14 mouse cellular contexts compared by ENCODE assay signal in the genomic region with DNA sequence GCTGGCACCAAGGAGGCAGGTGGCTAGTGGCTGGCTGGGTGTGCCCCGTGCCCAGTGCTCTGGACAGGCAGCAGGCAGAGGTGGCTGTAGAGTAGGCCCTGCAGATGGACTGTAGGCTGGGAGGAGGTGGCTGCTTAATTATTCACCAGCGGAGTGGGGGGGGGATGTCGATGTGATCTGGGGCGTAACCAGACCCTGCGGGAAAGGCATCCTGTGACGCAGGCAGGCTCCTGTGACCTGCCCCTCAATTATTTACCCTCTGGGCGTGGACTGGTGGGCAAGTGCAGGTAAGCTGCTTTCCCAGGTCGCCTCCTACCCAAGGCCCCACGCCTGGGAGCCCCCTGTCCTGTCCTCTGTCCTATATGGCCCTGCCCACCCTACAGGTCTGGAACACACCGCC. TPM values are rescaled to one million over a fixed set of nuclear protein-coding genes. Genes with fewer than 3 reads are reported as not detected.
DNase-seq lines count a peak whose midpoint lies in the region; ATAC-seq and TF ChIP-seq lines count a peak whose summit lies in the region.
"Had no signal": no experiment of that assay in that cellular context is flagged by ENCODE, and none has a peak within 500 bp of the region (broad histone marks: within the 10 kb centered on the region; RNA-seq: fewer than 3 reads in every experiment).

Gene Baiap2l2 (minus strand): TSS at position 139 of the 400 bp plus-strand sequence.

- 0 out of 2 replicates have a peak, but pooled peaks cover 20% of the 10 kb centered on the region for H3K36me3 ChIP-seq in lung, embryonic 14.5 days (ENCODE audit: insufficient read depth)
- H3K36me3 ChIP-seq in kidney, adult 2 months (ENCODE audit: control insufficient read depth, insufficient read depth, low read length): no peaks in the 10 kb centered on the region
- no peaks in the 10 kb centered on the region for H3K36me3 ChIP-seq in stomach, embryonic 15.5 days
- H3K36me3 ChIP-seq in hindbrain, embryonic 11.5 days (ENCODE audit: control insufficient read depth, insufficient read depth, low read length): no peaks in the 10 kb centered on the region
- H3K36me3 ChIP-seq in forebrain, postnatal 0 days (ENCODE audit: insufficient read depth): no peaks in the 10 kb centered on the region
- H3K36me3 ChIP-seq: midbrain, embryonic 15.5 days had no signal

- DNase-seq in lung, embryonic 14.5 days: no peak
- no peak for DNase-seq in lung, adult 2 months
- DNase-seq in kidney, adult 2 months: peak; percentile 93
- no peak for DNase-seq in large intestine, adult 2 months (ENCODE audit: low read depth, low spot score)
- no peak for DNase-seq in hindbrain, embryonic 11.5 days (ENCODE audit: low spot score)
- DNase-seq in thymus, postnatal 0 days (ENCODE audit: low spot score): no peak
- no peak for DNase-seq in forebrain, postnatal 0 days
- DNase-seq: cerebellum, adult 9-10 months; heart, postnatal 36 days; layer of hippocampus, adult 9-11 months; right cerebral cortex, postnatal 14 days had no signal

- 49% methylated on average over 10 of the region's 10 CpGs for WGBS in lung, embryonic 14.5 days
- WGBS in lung, adult 2 months: 79% methylated on average over 10 of the region's 10 CpGs
- 28% methylated on average over 10 of the region's 10 CpGs for WGBS in kidney, adult 2 months
- WGBS in large intestine, adult 2 months: 33% methylated on average over 10 of the region's 10 CpGs
- 47% methylated on average over 10 of the region's 10 CpGs for WGBS in stomach, embryonic 15.5 days
- 66% methylated on average over 10 of the region's 10 CpGs for WGBS in hindbrain, embryonic 11.5 days
- 77% methylated on average over 10 of the region's 10 CpGs for WGBS in forebrain, postnatal 0 days

- no peaks in the 10 kb centered on the region for H3K9me3 ChIP-seq in lung, embryonic 14.5 days (ENCODE audit: low read depth, low read length)
- no peaks in the 10 kb centered on the region for H3K9me3 ChIP-seq in stomach, embryonic 15.5 days
- no peaks in the 10 kb centered on the region for H3K9me3 ChIP-seq in hindbrain, embryonic 11.5 days (ENCODE audit: control insufficient read depth, low read length)
- H3K9me3 ChIP-seq in forebrain, postnatal 0 days (ENCODE audit: low read length): no peaks in the 10 kb centered on the region
- H3K9me3 ChIP-seq: midbrain, embryonic 15.5 days had no signal

- H3K27me3 ChIP-seq in lung, embryonic 14.5 days (ENCODE audit: insufficient read depth, low read length): no peaks in the 10 kb centered on the region
- no peaks in the 10 kb centered on the region for H3K27me3 ChIP-seq in kidney, adult 2 months (replicated peaks; ENCODE audit: control insufficient read depth, insufficient read depth, low read length)
- H3K27me3 ChIP-seq in stomach, embryonic 15.5 days (replicated peaks): no peaks in the 10 kb centered on the region
- H3K27me3 ChIP-seq in hindbrain, embryonic 11.5 days (ENCODE audit: control insufficient read depth, insufficient read depth, low read length): no peaks in the 10 kb centered on the region
- no peaks in the 10 kb centered on the region for H3K27me3 ChIP-seq in forebrain, postnatal 0 days (ENCODE audit: insufficient read depth, low read length)
- H3K27me3 ChIP-seq: midbrain, embryonic 15.5 days had no signal

- no peak within 1 kb of the TSS for H3K9ac ChIP-seq in lung, embryonic 14.5 days
- H3K9ac ChIP-seq in stomach, embryonic 15.5 days: no peak within 1 kb of the TSS
- no peak within 1 kb of the TSS for H3K9ac ChIP-seq in hindbrain, embryonic 11.5 days (ENCODE audit: low read depth, low read length)
- H3K9ac ChIP-seq in forebrain, postnatal 0 days: no peak within 1 kb of the TSS
- H3K9ac ChIP-seq: midbrain, embryonic 15.5 days had no signal

- no peak within 1 kb of the TSS for H3K27ac ChIP-seq in lung, embryonic 14.5 days (ENCODE audit: low read depth)
- peak within 1 kb of the TSS; percentile 99 for H3K27ac ChIP-seq in kidney, adult 2 months (ENCODE audit: insufficient read depth, low read depth, low read length)
- H3K27ac ChIP-seq in stomach, embryonic 15.5 days: no peak within 1 kb of the TSS; the same call in 1 of the 2 replicates
- H3K27ac ChIP-seq in hindbrain, embryonic 11.5 days (ENCODE audit: low read depth, low read length): no peak within 1 kb of the TSS
- no peak within 1 kb of the TSS for H3K27ac ChIP-seq in forebrain, postnatal 0 days (ENCODE audit: low read depth, low read length)
- H3K27ac ChIP-seq: midbrain, embryonic 15.5 days had no signal

- no peak within 1 kb of the TSS for H3K4me2 ChIP-seq in lung, embryonic 14.5 days
- 0 out of 2 replicates have a peak within 1 kb of the TSS, but pooled peaks have one; percentile 24 for H3K4me2 ChIP-seq in stomach, embryonic 15.5 days
- H3K4me2 ChIP-seq in hindbrain, embryonic 11.5 days (replicated peaks; ENCODE audit: low read depth, low read length): no peak within 1 kb of the TSS
- H3K4me2 ChIP-seq in forebrain, postnatal 0 days (ENCODE audit: low read depth): no peak within 1 kb of the TSS
- H3K4me2 ChIP-seq: midbrain, embryonic 15.5 days had no signal

- no peak for TF ChIP-seq POLR2A in lung, adult 2 months (IDR thresholded peaks at IDR 0.05; ENCODE audit: borderline replicate concordance, extremely low read depth, low read depth, low read length)
- TF ChIP-seq POLR2A in kidney, adult 2 months (IDR thresholded peaks at IDR 0.05; ENCODE audit: low read depth, low read length): peak; percentile 55

- no peak within 1 kb of the TSS for H3K4me3 ChIP-seq in lung, embryonic 14.5 days (ENCODE audit: low read depth, low read length)
- no peak within 1 kb of the TSS for H3K4me3 ChIP-seq in lung, adult 2 months (replicated peaks; ENCODE audit: extremely low read depth, low read depth, low read length)
- peak within 1 kb of the TSS; percentile 71 for H3K4me3 ChIP-seq in kidney, adult 2 months (ENCODE audit: insufficient read depth, low read depth, low read length)
- H3K4me3 ChIP-seq in stomach, embryonic 15.5 days (replicated peaks): no peak within 1 kb of the TSS; the same call in 1 of the 2 replicates
- H3K4me3 ChIP-seq in hindbrain, embryonic 11.5 days (ENCODE audit: low read depth, low read length): no peak within 1 kb of the TSS
- no peak within 1 kb of the TSS for H3K4me3 ChIP-seq in forebrain, postnatal 0 days (ENCODE audit: low read depth, low read length)
- H3K4me3 ChIP-seq: midbrain, embryonic 15.5 days had no signal

- peak; percentile 30; the same call in 1 of the 2 replicates for ATAC-seq in lung, embryonic 14.5 days (ENCODE audit: insufficient read depth)
- peak; percentile 61 for ATAC-seq in stomach, embryonic 15.5 days (ENCODE audit: insufficient read depth, low FRiP score, low read depth)
- ATAC-seq in hindbrain, embryonic 11.5 days (ENCODE audit: low FRiP score): no peak
- ATAC-seq in forebrain, postnatal 0 days: no peak
- ATAC-seq: midbrain, embryonic 15.5 days had no signal

- H3K4me1 ChIP-seq in lung, embryonic 14.5 days (ENCODE audit: insufficient read depth): peaks cover 3% of the 10 kb centered on the region; the same call in 1 of the 2 replicates
- no peaks in the 10 kb centered on the region for H3K4me1 ChIP-seq in lung, adult 2 months (ENCODE audit: control insufficient read depth, insufficient read depth, low read length)
- H3K4me1 ChIP-seq in kidney, adult 2 months (ENCODE audit: control insufficient read depth, insufficient read depth, low read length): peaks cover 39% of the 10 kb centered on the region
- H3K4me1 ChIP-seq in stomach, embryonic 15.5 days: peaks cover 15% of the 10 kb centered on the region; the same call in 1 of the 2 replicates
- H3K4me1 ChIP-seq in hindbrain, embryonic 11.5 days (replicated peaks; ENCODE audit: control insufficient read depth, insufficient read depth, low read length): no peaks in the 10 kb centered on the region
- H3K4me1 ChIP-seq in forebrain, postnatal 0 days (ENCODE audit: insufficient read depth): no peaks in the 10 kb centered on the region
- H3K4me1 ChIP-seq: midbrain, embryonic 15.5 days had no signal

- TF ChIP-seq CTCF in lung, embryonic 14.5 days (IDR thresholded peaks at IDR 0.05; ENCODE audit: low read depth): no peak
- TF ChIP-seq CTCF in lung, adult 2 months (IDR thresholded peaks at IDR 0.05; ENCODE audit: insufficient read depth, low read length): no peak
- TF ChIP-seq CTCF in kidney, adult 2 months (conservative IDR thresholded peaks at IDR 0.05; ENCODE audit: insufficient read depth, insufficient read length, low read depth, low read length): no peak
- TF ChIP-seq CTCF in forebrain, postnatal 0 days (IDR thresholded peaks at IDR 0.05; ENCODE audit: low read depth): no peak

RNA-seq across cellular contexts. Expression of gene Baiap2l2, which starts in this region (rescaled TPM):
- 3.1 and 3.9 TPM in 2 replicates for polyA plus RNA-seq in lung, embryonic 14.5 days (2014; fragmentation: Nextera tagmentation; extraction: Ambion mirVana)
- polyA plus RNA-seq in lung, adult 2 months (2012; rRNA removed): 2.1 and 2.6 TPM in 2 replicates
- 113 and 170 TPM in 2 replicates for polyA plus RNA-seq in kidney, adult 2 months (2012; rRNA removed)
- polyA plus RNA-seq in large intestine, adult 2 months (2012; rRNA removed): 223 and 289 TPM in 2 replicates
- 8.4 and 9.1 TPM in 2 replicates for polyA plus RNA-seq in stomach, embryonic 15.5 days (2015; fragmentation: Nextera tagmentation; extraction: Ambion mirVana)
- polyA plus RNA-seq in hindbrain, embryonic 11.5 days (2014; fragmentation: Nextera tagmentation; extraction: Ambion mirVana): 1.4 and 1.5 TPM in 2 replicates
- polyA plus RNA-seq in thymus, postnatal 0 days (2015; fragmentation: Nextera tagmentation; extraction: Ambion mirVana): 0.81 and 0.90 TPM in 2 replicates
- total RNA-seq in forebrain, postnatal 0 days (2014; rRNA removed): 3.2 and 7.9 TPM in 2 replicates
- polyA plus RNA-seq in forebrain, postnatal 0 days (2015; fragmentation: Nextera tagmentation; extraction: Ambion mirVana): 9.1 and 11.3 TPM in 2 replicates
- total RNA-seq: neutrophil, adult 5-6 weeks had no signal

Comparison
In these comparisons a context has a peak if more than half of its experiments do, and no peak if none do; other contexts are left out.
1. ATAC-seq: peak in lung, embryonic 14.5 days (single experiment) and stomach, embryonic 15.5 days (single experiment); none in hindbrain, embryonic 11.5 days (single experiment) and forebrain, postnatal 0 days (single experiment).